Mouse (Mus musculus) hindbrain, embryonic 13.5 days (tissue): ENCODE measurements around the gene Atp13a1. TPM values are rescaled to one million over a fixed set of nuclear protein-coding genes. Genes with fewer than 3 reads are reported as not detected.

Experiments used
- ATAC-seq: fragments of 200-750 bp; cut with Nextera tagmentation; 2 replicates; pipeline ENCODE4 v1.8.0; 2017; ENCODE audit warnings: moderate TSS enrichment; ENCODE audit not compliant: low FRiP score
- H3K27ac ChIP-seq: fragments of 300-500 bp; sonication (generic); 2 replicates; pipeline ENCODE4 v1.5.1; 2015; ENCODE audit warnings: inconsistent platforms, mild to moderate bottlenecking, moderate library complexity
- H3K27me3 ChIP-seq: fragments of 300-500 bp; sonication (generic); 2 replicates; pipeline ENCODE4 v1.6.1; 2015; ENCODE audit warnings: mild to moderate bottlenecking, inconsistent platforms
- H3K36me3 ChIP-seq: fragments of 300-500 bp; sonication (generic); 2 replicates; pipeline ENCODE4 v1.6.1; 2015; ENCODE audit warnings: mild to moderate bottlenecking, inconsistent platforms
- H3K4me1 ChIP-seq: fragments of 300-500 bp; sonication (generic); replicated peaks from 2 replicates; pipeline ENCODE4 v1.6.1; 2015; ENCODE audit warnings: inconsistent platforms
- H3K4me2 ChIP-seq: fragments of 300-500 bp; sonication (generic); 2 replicates; pipeline ENCODE4 v1.6.1; 2015; ENCODE audit warnings: inconsistent platforms, mild to moderate bottlenecking, moderate library complexity
- H3K4me3 ChIP-seq: fragments of 300-500 bp; sonication (generic); 2 replicates; pipeline ENCODE4 v1.5.1; 2015; ENCODE audit warnings: mild to moderate bottlenecking, inconsistent platforms
- H3K9ac ChIP-seq: fragments of 300-500 bp; sonication (generic); 2 replicates; pipeline ENCODE4 v1.6.1; 2015; ENCODE audit warnings: mild to moderate bottlenecking, inconsistent platforms
- H3K9me3 ChIP-seq: fragments of 300-500 bp; sonication (generic); 2 replicates; pipeline ENCODE4 v1.6.1; 2016; ENCODE audit warnings: inconsistent platforms
- WGBS: fragments of 180-500 bp; shearing (Covaris S2); methylation state at CpG from one replicate; pipeline ENCODE4 v1.1.7; 2015; 5-methylcytosine and 5-hydroxymethylcytosine counted together
- polyA plus RNA-seq: library from polyadenylated mRNA; unstranded; fragments of >200 nt; fragmentation: Nextera tagmentation; extraction: Ambion mirVana; gene quantifications from 2 replicates; pipeline ENCODE4 v1.2.1, GENCODE M21; 2015

Atp13a1 gene
- polyA plus RNA-seq, 1 experiment from 2014 or later = 47.8 TPM

GRCm38 (mm10) chr8:69822386-69823191, 31.6 kb downstream of the Atp13a1 start, which contains the start of gene Lpar2:
Lpar2 (plus strand) TSS chr8:69822429.
- Histone ChIP-seq H3K4me3 (peak within 1 kb of the TSS; percentile 56), H3K9me3 (no peaks in the 10 kb centered on the region), H3K27me3 (no peaks in the 10 kb centered on the region), H3K9ac (peak within 1 kb of the TSS; percentile 83), H3K36me3 (peaks cover 55% of the 10 kb centered on the region), H3K27ac (peak within 1 kb of the TSS; percentile 80), H3K4me2 (peak within 1 kb of the TSS; percentile 78), H3K4me1 (peaks cover 43% of the 10 kb centered on the region)
- peak; percentile 79 for ATAC-seq
- WGBS = 2% methylated on average over 32 of the region's 35 CpGs

DNA sequence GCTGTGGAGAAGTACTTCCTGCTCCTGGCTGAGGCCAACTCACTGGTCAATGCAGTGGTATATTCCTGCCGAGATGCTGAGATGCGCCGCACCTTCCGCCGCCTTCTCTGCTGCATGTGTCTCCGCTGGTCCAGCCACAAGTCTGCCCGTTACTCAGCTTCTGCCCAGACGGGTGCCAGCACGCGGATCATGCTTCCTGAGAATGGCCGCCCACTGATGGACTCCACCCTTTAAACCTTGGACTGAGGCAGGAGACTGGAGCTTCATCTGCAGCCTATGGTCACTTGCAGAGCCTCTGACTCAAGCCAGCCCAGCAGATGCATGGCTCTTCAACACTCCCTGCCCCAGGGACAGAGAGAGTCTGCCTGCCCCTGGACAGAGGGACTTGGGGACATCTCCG, 35.4 kb downstream of the Atp13a1 start:
- 94% methylated on average over 12 of the region's 12 CpGs for WGBS
- no peak for ATAC-seq

GRCm38 (mm10) chr8:69832298-69832853, 41.4 kb downstream of the Atp13a1 start, which contains the start of gene Pbx4:
Pbx4 (plus strand) TSS chr8:69832491.
- H3K4me1 ChIP-seq = peaks cover 28% of the 10 kb centered on the region
- peak; percentile 98 for ATAC-seq
- peak within 1 kb of the TSS; percentile 74 for H3K4me3 ChIP-seq
- H3K27me3 ChIP-seq = no peaks in the 10 kb centered on the region
- no peaks in the 10 kb centered on the region for H3K9me3 ChIP-seq
- H3K4me2 ChIP-seq = peak within 1 kb of the TSS; percentile 70
- peaks cover 23% of the 10 kb centered on the region for H3K36me3 ChIP-seq
- H3K27ac ChIP-seq = peak within 1 kb of the TSS; percentile 92
- WGBS = under 1% methylated on average over 38 of the region's 38 CpGs
- peak within 1 kb of the TSS; percentile 85 for H3K9ac ChIP-seq

More for the DNA sequence above, 35.4 kb downstream of the Atp13a1 start:
- Histone ChIP-seq H3K9me3 (no peaks in the 10 kb centered on the region), H3K4me1 (peaks cover 44% of the 10 kb centered on the region), H3K27ac (no peak overlapping the region), H3K36me3 (peaks cover 43% of the 10 kb centered on the region), H3K27me3 (no peaks in the 10 kb centered on the region), H3K4me3 (no peak overlapping the region), H3K4me2 (no peak overlapping the region), H3K9ac (0 out of 2 replicates have a peak overlapping the region, but pooled peaks have one; percentile 2)

- Histone ChIP-seq H3K4me2 (no peak overlapping the region), H3K9me3 (no peaks in the 10 kb centered on the region), H3K27ac (no peak overlapping the region), H3K9ac (no peak overlapping the region), H3K4me3 (no peak overlapping the region), H3K36me3 (peaks cover 17% of the 10 kb centered on the region), H3K4me1 (peaks cover 20% of the 10 kb centered on the region), H3K27me3 (no peaks in the 10 kb centered on the region)
- ATAC-seq = no peak
- WGBS = 86% methylated on average over 8 of the region's 8 CpGs
Observed at GRCm38 (mm10) chr8:69837057-69837682, 46.2 kb downstream of the Atp13a1 start.

- WGBS = 86% methylated on average over 3 of the region's 3 CpGs
- Histone ChIP-seq H3K27me3 (no peaks in the 10 kb centered on the region), H3K9me3 (no peaks in the 10 kb centered on the region), H3K4me3 (no peak overlapping the region), H3K27ac (no peak overlapping the region), H3K4me2 (no peak overlapping the region), H3K36me3 (peaks cover 21% of the 10 kb centered on the region), H3K9ac (no peak overlapping the region), H3K4me1 (no peaks in the 10 kb centered on the region)
- no peak for ATAC-seq
Observed at GRCm38 (mm10) chr8:69847167-69848065, 56.5 kb downstream of the Atp13a1 start.

DNA sequence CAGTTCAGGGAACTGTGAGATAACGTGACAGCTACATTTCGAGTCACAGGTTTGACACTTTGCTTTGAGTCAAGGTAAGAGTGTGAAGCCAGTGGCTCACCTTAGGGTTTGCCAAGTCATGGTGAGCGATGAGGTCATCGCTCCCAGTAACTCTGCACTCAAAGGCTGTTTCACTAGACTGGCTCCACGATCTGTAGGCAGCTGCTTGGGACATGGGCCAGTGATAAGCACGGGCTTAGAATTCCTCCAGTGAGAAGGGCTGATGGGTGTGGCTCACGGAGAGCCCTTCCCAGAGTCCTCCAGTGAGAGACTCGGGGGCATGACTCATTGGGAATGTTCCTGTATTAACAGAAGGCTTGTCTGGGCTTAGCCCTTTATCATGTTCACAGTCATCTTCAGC, 58.0 kb downstream of the Atp13a1 start:
- Histone ChIP-seq H3K4me3 (no peak overlapping the region), H3K4me1 (no peaks in the 10 kb centered on the region), H3K9ac (no peak overlapping the region), H3K36me3 (peaks cover 23% of the 10 kb centered on the region), H3K27ac (no peak overlapping the region), H3K9me3 (no peaks in the 10 kb centered on the region), H3K4me2 (no peak overlapping the region), H3K27me3 (no peaks in the 10 kb centered on the region)
- 92% methylated on average over 8 of the region's 8 CpGs for WGBS
- no peak for ATAC-seq

DNA sequence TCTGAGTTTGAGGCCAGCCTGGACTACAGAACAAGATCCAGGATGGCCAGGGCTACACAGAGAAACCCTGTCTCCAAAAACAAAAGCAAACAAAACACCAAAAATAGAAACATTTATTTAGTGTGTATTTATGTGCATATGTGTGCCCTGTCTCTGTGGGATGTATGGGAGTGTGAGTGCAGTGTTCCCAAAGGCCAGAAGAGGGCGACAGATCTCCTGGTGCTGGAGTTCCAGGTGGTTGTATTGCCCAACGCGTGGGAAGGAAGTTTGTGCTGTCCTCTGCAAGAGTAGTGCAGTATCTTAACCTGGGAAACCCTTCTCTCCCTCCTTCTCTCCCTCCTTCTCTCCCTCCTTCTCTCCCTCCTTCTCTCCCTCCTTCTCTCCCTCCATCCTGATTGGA, 58.9 kb downstream of the Atp13a1 start:
- H3K4me1 ChIP-seq = no peaks in the 10 kb centered on the region
- 32% methylated on average over 3 of the region's 3 CpGs for WGBS
- no peaks in the 10 kb centered on the region for H3K27me3 ChIP-seq
- H3K27ac ChIP-seq = no peak overlapping the region
- H3K36me3 ChIP-seq = peaks cover 23% of the 10 kb centered on the region
- H3K9me3 ChIP-seq = no peaks in the 10 kb centered on the region
- H3K9ac ChIP-seq = no peak overlapping the region
- H3K4me2 ChIP-seq = no peak overlapping the region
- ATAC-seq = no peak
- H3K4me3 ChIP-seq = no peak overlapping the region

- H3K4me3 ChIP-seq = no peak overlapping the region
- H3K36me3 ChIP-seq = peaks cover 23% of the 10 kb centered on the region
- no peak overlapping the region for H3K27ac ChIP-seq
- H3K4me2 ChIP-seq = no peak overlapping the region
- H3K9me3 ChIP-seq = no peaks in the 10 kb centered on the region
- H3K27me3 ChIP-seq = no peaks in the 10 kb centered on the region
- 89% methylated on average over 7 of the region's 7 CpGs for WGBS
- no peak overlapping the region for H3K9ac ChIP-seq
- H3K4me1 ChIP-seq = no peaks in the 10 kb centered on the region
- no peak for ATAC-seq
Observed at GRCm38 (mm10) chr8:69850926-69851506, 60.1 kb downstream of the Atp13a1 start.

- Histone ChIP-seq H3K4me3 (no peak overlapping the region), H3K4me2 (no peak overlapping the region), H3K36me3 (peaks cover 21% of the 10 kb centered on the region), H3K9me3 (no peaks in the 10 kb centered on the region), H3K4me1 (no peaks in the 10 kb centered on the region), H3K9ac (no peak overlapping the region), H3K27ac (no peak overlapping the region), H3K27me3 (no peaks in the 10 kb centered on the region)
- no peak for ATAC-seq
- WGBS = 94% methylated on average over 10 of the region's 10 CpGs
Observed at GRCm38 (mm10) chr8:69853869-69854268, 62.9 kb downstream of the Atp13a1 start.
